Mouse (Mus musculus) MEL (cell line): ENCODE data around the gene Cbarp. TPM values are rescaled to one million over a fixed set of nuclear protein-coding genes. Genes with fewer than 3 reads are reported as not detected.

ENCODE experiments used
- DNase-seq: peaks from one replicate; pipeline ENCODE4 v3.0.0; 2011; ENCODE audit warnings: low read depth, low spot score
- H3K27ac ChIP-seq: 2 replicates; pipeline ENCODE4 v1.5.1; 2012; ENCODE audit warnings: low read depth, mild to moderate bottlenecking, control low read depth, low read length, moderate library complexity; ENCODE audit not compliant: control insufficient read depth
- H3K27me3 ChIP-seq, 2 experiments: fragments of 150-350 bp in 1 of 2; sonication (generic) in 1 of 2; 2 replicates each; pipeline ENCODE4 v1.6.1; 2012; ENCODE audit warnings: low read length in 2 of 2, mild to moderate bottlenecking in 2 of 2, improper control_type of control experiment in 1 of 2, moderate library complexity in 1 of 2; ENCODE audit not compliant: insufficient read depth in 2 of 2, control insufficient read depth in 1 of 2
- H3K36me3 ChIP-seq, 2 experiments: 2 replicates each; pipeline ENCODE4 v1.6.1; 2012 to 2014; ENCODE audit warnings: low read length in 2 of 2, improper control_type of control experiment in 1 of 2, inconsistent platforms in 1 of 2, mild to moderate bottlenecking in 1 of 2; ENCODE audit not compliant: insufficient read depth in 2 of 2, control insufficient read depth in 1 of 2
- H3K4me1 ChIP-seq, 2 experiments: fragments of 150-350 bp in 1 of 2; sonication (generic) in 1 of 2; 2 replicates each; pipeline ENCODE4 v1.6.1; 2012; ENCODE audit warnings: low read length in 2 of 2, improper control_type of control experiment in 1 of 2, mild to moderate bottlenecking in 1 of 2; ENCODE audit not compliant: insufficient read depth in 2 of 2, control insufficient read depth in 1 of 2
- H3K4me3 ChIP-seq, 2 experiments: fragments of 150-350 bp in 1 of 2; sonication (generic) in 1 of 2; 2 replicates each; pipeline ENCODE4 v1.5.1; 2012; ENCODE audit warnings: low read depth in 2 of 2, low read length in 2 of 2, mild to moderate bottlenecking in 2 of 2, moderate library complexity in 2 of 2, control low read depth in 1 of 2, improper control_type of control experiment in 1 of 2; ENCODE audit not compliant: control insufficient read depth in 1 of 2, insufficient read depth in 1 of 2
- H3K79me2 ChIP-seq: 2 replicates; pipeline ENCODE4 v1.6.1; 2012; ENCODE audit warnings: mild to moderate bottlenecking, low read length, moderate library complexity; ENCODE audit not compliant: control insufficient read depth, poor library complexity, insufficient read depth
- H3K9ac ChIP-seq: 2 replicates; pipeline ENCODE4 v1.6.1; 2012; ENCODE audit warnings: low read depth, mild to moderate bottlenecking, control low read depth, low read length, moderate library complexity; ENCODE audit not compliant: control insufficient read depth, poor library complexity, severe bottlenecking
- H3K9me3 ChIP-seq: fragments of 150-350 bp; sonication (generic); replicated peaks from 2 replicates; pipeline ENCODE4 v1.6.1; 2012; ENCODE audit warnings: mild to moderate bottlenecking, low read length, improper control_type of control experiment, moderate library complexity; ENCODE audit not compliant: insufficient read depth
- BHLHE40 ChIP-seq: IDR thresholded peaks from 2 replicates; pipeline ENCODE4 v1.6.1; 2012; ENCODE audit warnings: low read depth, mild to moderate bottlenecking, inconsistent platforms, low read length, improper control_type of control experiment, borderline replicate concordance
- CHD1 ChIP-seq: IDR thresholded peaks from 2 replicates; pipeline ENCODE4 v1.6.1; 2012; ENCODE audit warnings: low read depth, mild to moderate bottlenecking, inconsistent platforms, low read length, improper control_type of control experiment
- CHD2 ChIP-seq: IDR thresholded peaks from 2 replicates; pipeline ENCODE4 v1.6.1; 2011; ENCODE audit warnings: low read length, improper control_type of control experiment
- CTCF ChIP-seq, 3 experiments: IDR thresholded peaks in 2 of 3; conservative IDR thresholded peaks in 1 of 3; 2 replicates each; pipeline ENCODE4 v1.5.1; 2011 to 2012; ENCODE audit warnings: low read length in 3 of 3, low read depth in 2 of 3, mild to moderate bottlenecking in 2 of 3, improper control_type of control experiment in 1 of 3, inconsistent platforms in 1 of 3, mixed read lengths in 1 of 3, moderate library complexity in 1 of 3; ENCODE audit not compliant: control insufficient read depth in 1 of 3, insufficient read depth in 1 of 3, poor library complexity in 1 of 3, severe bottlenecking in 1 of 3
- E2F4 ChIP-seq: IDR thresholded peaks from 2 replicates; pipeline ENCODE4 v1.6.1; 2011; ENCODE audit warnings: low read depth, low read length, improper control_type of control experiment, borderline replicate concordance
- ELF1 ChIP-seq: IDR thresholded peaks from 2 replicates; pipeline ENCODE4 v1.6.1; 2014; ENCODE audit warnings: low read depth, mild to moderate bottlenecking, inconsistent platforms, low read length, improper control_type of control experiment, moderate library complexity
- EP300 ChIP-seq, 2 experiments: IDR thresholded peaks; 2 replicates each; pipeline ENCODE4 v1.6.1; 2011; ENCODE audit warnings: improper control_type of control experiment in 2 of 2, low read length in 2 of 2, low read depth in 1 of 2, mild to moderate bottlenecking in 1 of 2
- ETS1 ChIP-seq: IDR thresholded peaks from 2 replicates; pipeline ENCODE4 v1.6.1; 2012; ENCODE audit warnings: low read depth, mild to moderate bottlenecking, inconsistent platforms, low read length, improper control_type of control experiment, moderate library complexity
- GABPA ChIP-seq: IDR thresholded peaks from 2 replicates; pipeline ENCODE4 v1.6.1; 2012; ENCODE audit warnings: low read depth, mild to moderate bottlenecking, inconsistent platforms, low read length, improper control_type of control experiment, moderate library complexity
- GATA1 ChIP-seq: IDR thresholded peaks from 2 replicates; pipeline ENCODE4 v1.6.1; 2011; ENCODE audit warnings: low read depth, low read length, improper control_type of control experiment
- HCFC1 ChIP-seq: IDR thresholded peaks from 2 replicates; pipeline ENCODE4 v1.6.1; 2012; ENCODE audit warnings: low read depth, mild to moderate bottlenecking, inconsistent platforms, low read length, improper control_type of control experiment, moderate library complexity
- JUND ChIP-seq: IDR thresholded peaks from 2 replicates; pipeline ENCODE4 v1.6.1; 2011; ENCODE audit warnings: low read depth, mild to moderate bottlenecking, improper control_type of control experiment, low read length
- MAFK ChIP-seq: IDR thresholded peaks from 2 replicates; pipeline ENCODE4 v1.6.1; 2011; ENCODE audit warnings: low read depth, mild to moderate bottlenecking, low read length, improper control_type of control experiment, borderline replicate concordance
- MAX ChIP-seq: IDR thresholded peaks from 2 replicates; pipeline ENCODE4 v1.6.1; 2011; ENCODE audit warnings: low read length, improper control_type of control experiment
- MAZ ChIP-seq: IDR thresholded peaks from 2 replicates; pipeline ENCODE4 v1.6.1; 2012; ENCODE audit warnings: low read depth, mild to moderate bottlenecking, inconsistent platforms, low read length, improper control_type of control experiment
- MXI1 ChIP-seq: IDR thresholded peaks from 2 replicates; pipeline ENCODE4 v1.6.1; 2011; ENCODE audit warnings: mild to moderate bottlenecking, low read depth, low read length, improper control_type of control experiment
- MYB ChIP-seq: IDR thresholded peaks from 2 replicates; pipeline ENCODE4 v1.6.1; 2011; ENCODE audit warnings: mild to moderate bottlenecking, low read depth, low read length, improper control_type of control experiment
- MYC ChIP-seq: IDR thresholded peaks from 2 replicates; pipeline ENCODE4 v1.6.1; 2011; ENCODE audit warnings: low read depth, mild to moderate bottlenecking, low read length, improper control_type of control experiment, moderate library complexity
- NELFE ChIP-seq: IDR thresholded peaks from 2 replicates; pipeline ENCODE4 v1.6.1; 2011; ENCODE audit warnings: low read depth, low read length, improper control_type of control experiment
- POLR2AphosphoS5 ChIP-seq: IDR thresholded peaks from 2 replicates; pipeline ENCODE4 v1.6.1; 2012; ENCODE audit warnings: low read depth, borderline replicate concordance, mild to moderate bottlenecking, inconsistent platforms, low read length, moderate library complexity, mixed read lengths
- RAD21 ChIP-seq: IDR thresholded peaks from 2 replicates; pipeline ENCODE4 v1.6.1; 2011; ENCODE audit warnings: mild to moderate bottlenecking, low read depth, low read length, improper control_type of control experiment
- SMC3 ChIP-seq: IDR thresholded peaks from 2 replicates; pipeline ENCODE4 v1.6.1; 2011; ENCODE audit warnings: low read depth, low read length, improper control_type of control experiment
- TAL1 ChIP-seq: IDR thresholded peaks from 2 replicates; pipeline ENCODE4 v1.6.1; 2012; ENCODE audit warnings: mild to moderate bottlenecking, inconsistent platforms, low read length, moderate library complexity, mixed read lengths
- TCF12 ChIP-seq: IDR thresholded peaks from 2 replicates; pipeline ENCODE4 v1.6.1; 2014; ENCODE audit warnings: low read depth, mild to moderate bottlenecking, inconsistent platforms, low read length, improper control_type of control experiment, moderate library complexity
- UBTF ChIP-seq: IDR thresholded peaks from 2 replicates; pipeline ENCODE4 v1.6.1; 2012; ENCODE audit warnings: low read depth, mild to moderate bottlenecking, inconsistent platforms, low read length, improper control_type of control experiment, moderate library complexity, borderline replicate concordance; ENCODE audit not compliant: insufficient read depth
- USF1 ChIP-seq: IDR thresholded peaks from 2 replicates; pipeline ENCODE4 v1.6.1; 2014; ENCODE audit warnings: low read depth, mild to moderate bottlenecking, inconsistent platforms, low read length, improper control_type of control experiment, moderate library complexity
- USF2 ChIP-seq, 2 experiments: IDR thresholded peaks; 2 replicates each; pipeline ENCODE4 v1.6.1; 2011 to 2012; ENCODE audit warnings: improper control_type of control experiment in 2 of 2, low read length in 2 of 2, borderline replicate concordance in 1 of 2, inconsistent platforms in 1 of 2, low read depth in 1 of 2, mild to moderate bottlenecking in 1 of 2; ENCODE audit not compliant: insufficient read depth in 1 of 2
- ZC3H11A ChIP-seq: IDR thresholded peaks from 2 replicates; pipeline ENCODE4 v1.6.1; 2012; ENCODE audit warnings: low read depth, mild to moderate bottlenecking, inconsistent platforms, low read length, improper control_type of control experiment
- ZKSCAN1 ChIP-seq: IDR thresholded peaks from 2 replicates; pipeline ENCODE4 v1.6.1; 2012; ENCODE audit warnings: low read depth, mild to moderate bottlenecking, inconsistent platforms, low read length, improper control_type of control experiment, moderate library complexity
- ZNF384 ChIP-seq: IDR thresholded peaks from 2 replicates; pipeline ENCODE4 v1.6.1; 2012; ENCODE audit warnings: low read depth, mild to moderate bottlenecking, inconsistent platforms, low read length, improper control_type of control experiment
- polyA plus RNA-seq, 2 experiments: library from polyadenylated mRNA; stranded (reverse) in 1 of 2; unstranded in 1 of 2; fragments of >175 nt in 1 of 2; fragments of >200 nt in 1 of 2; gene quantifications; 2 replicates each; pipeline versions ENCODE4 v1.2.1 to v1.2.4; 2012; ENCODE audit warnings: low replicate concordance in 2 of 2, low read depth in 1 of 2; ENCODE audit not compliant: insufficient read length in 2 of 2, insufficient read depth in 1 of 2, missing spikeins in 1 of 2
- total RNA-seq: library from RNA; depleted of rRNA; stranded (reverse); fragments of 300-350 nt; gene quantifications from 2 replicates; pipeline ENCODE4 v1.2.3, GENCODE M21; 2012

Cbarp gene
- total and polyA plus RNA-seq, 3 experiments, result 6.8 to 19.3 TPM; not detected in 1

DNA sequence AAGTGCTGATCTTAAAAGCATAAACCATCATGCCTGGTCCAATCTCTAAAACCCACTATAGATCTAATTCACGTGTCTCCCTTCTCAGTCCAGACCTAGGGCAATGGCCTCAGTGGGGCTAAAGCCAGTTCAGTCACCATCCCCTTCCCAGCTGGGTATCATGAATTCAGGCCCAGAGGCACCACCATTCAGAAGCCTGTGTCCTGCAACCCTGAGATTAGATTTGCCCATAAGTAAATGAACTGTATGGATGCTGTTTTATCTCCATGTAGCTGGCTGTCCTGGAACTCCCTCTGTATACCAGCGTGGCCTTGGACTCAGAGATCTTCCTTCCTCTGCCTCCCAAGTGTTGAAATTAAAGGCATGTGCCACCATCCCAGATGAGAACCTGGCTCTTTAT, 37.6 kb downstream of the Cbarp start:
- peaks cover 0 to 16% of the 10 kb centered on the region in 2 experiments; a peak in 2 of 4 replicates for H3K36me3 ChIP-seq
- 0 out of 2 replicates have a peak overlapping the region, but pooled peaks have one; percentile 20 for H3K27ac ChIP-seq
- no peaks in the 10 kb centered on the region for H3K9me3 ChIP-seq
- DNase-seq, result peak; percentile 33
- H3K27me3 ChIP-seq, result no peaks in the 10 kb centered on the region
- H3K4me1 ChIP-seq, result peaks cover 12 to 34% of the 10 kb centered on the region in 2 experiments
- peaks cover 39% of the 10 kb centered on the region for H3K79me2 ChIP-seq
- H3K9ac ChIP-seq, result peak overlapping the region; percentile 99
- peak overlapping the region in 1 of 2 experiments; percentile 99; a peak in 3 of 4 replicates for H3K4me3 ChIP-seq
- TF ChIP-seq TAL1, result peak; percentile 54
- TF ChIP-seq MAX, result no peak

DNA sequence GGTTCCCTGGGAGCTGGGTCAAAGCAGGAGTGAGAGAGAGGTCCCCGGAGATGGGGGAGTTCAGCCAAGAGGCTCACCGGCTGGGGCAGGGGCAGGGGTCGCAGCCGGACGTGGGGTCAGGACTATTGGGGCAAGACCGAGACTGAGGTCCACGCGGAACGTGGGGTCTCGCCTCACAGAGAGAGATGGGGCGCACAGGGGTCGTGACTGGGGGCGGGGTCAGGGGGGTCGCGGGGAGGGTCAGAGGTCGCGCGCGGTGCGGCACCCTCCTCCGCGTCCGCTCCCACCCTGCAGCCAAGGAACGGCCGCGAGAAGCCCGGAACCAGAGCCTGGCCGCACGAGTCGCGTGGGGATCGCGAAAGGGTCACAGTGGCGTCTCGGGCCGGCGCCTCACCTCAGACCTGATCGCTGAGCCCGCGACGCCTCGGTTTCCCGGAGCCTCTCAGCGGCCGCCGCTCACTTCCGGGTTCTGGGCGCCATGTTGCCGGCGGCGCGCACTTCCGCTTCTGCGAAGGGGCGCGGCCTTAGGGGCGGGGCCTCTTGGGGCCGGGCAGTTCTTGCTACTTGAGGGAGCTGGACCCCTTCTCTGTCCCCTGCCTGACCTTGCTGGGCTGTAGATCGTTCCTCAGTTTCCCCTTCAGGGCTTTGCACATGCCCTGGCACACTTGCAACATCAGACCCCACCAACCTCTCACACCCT, 38.3 kb downstream of the Cbarp start:
- peaks cover 41% of the 10 kb centered on the region for H3K79me2 ChIP-seq
- H3K27me3 ChIP-seq, result no peaks in the 10 kb centered on the region
- peaks cover 0 to 22% of the 10 kb centered on the region in 2 experiments; a peak in 2 of 4 replicates for H3K36me3 ChIP-seq
- peak overlapping the region; percentile 68 for H3K27ac ChIP-seq
- H3K4me1 ChIP-seq, result peaks cover 13 to 40% of the 10 kb centered on the region in 2 experiments
- DNase-seq, result peak; percentile 91
- H3K4me3 ChIP-seq, result peak overlapping the region; percentile 85 to 99
- no peaks in the 10 kb centered on the region for H3K9me3 ChIP-seq
- peak overlapping the region; percentile 99 for H3K9ac ChIP-seq
- no peak for TF ChIP-seq E2F4
- peak; percentile 29; the same call in 1 of the 2 replicates for TF ChIP-seq ETS1
- TF ChIP-seq BHLHE40, result no peak
- TF ChIP-seq GATA1, result no peak
- no peak for TF ChIP-seq MYC
- peak; percentile 81 for TF ChIP-seq NELFE
- no peak for TF ChIP-seq EP300 (IDR thresholded peaks at IDR 0.05; ENCODE audit: low read depth in 1 of 2, low read length in 2 of 2)
- no peak for TF ChIP-seq POLR2AphosphoS5
- TF ChIP-seq MAFK, result 0 out of 2 replicates have a peak, but pooled peaks have one; percentile 13
- peak; percentile 100 for TF ChIP-seq ELF1
- no peak for TF ChIP-seq GABPA
- peak; percentile 26; the same call in 1 of the 2 replicates for TF ChIP-seq MAZ
- peak; percentile 83 for TF ChIP-seq HCFC1
- TF ChIP-seq UBTF, result no peak
- peak; percentile 86 for TF ChIP-seq TCF12
- no peak for TF ChIP-seq MYB
- no peak for TF ChIP-seq RAD21
- no peak for TF ChIP-seq ZNF384
- no peak for TF ChIP-seq CHD2
- TF ChIP-seq CTCF (IDR thresholded peaks at IDR 0.05 in 2 of 3, conservative IDR thresholded peaks at IDR 0.05 in 1 of 3; ENCODE audit: control insufficient read depth in 1 of 3, insufficient read depth in 1 of 3, low read depth in 2 of 3, low read length in 3 of 3, poor library complexity in 1 of 3, severe bottlenecking in 1 of 3), result no peak
- TF ChIP-seq ZKSCAN1, result no peak
- no peak for TF ChIP-seq ZC3H11A
- no peak for TF ChIP-seq JUND
- no peak for TF ChIP-seq MAX
- no peak for TF ChIP-seq CHD1
- TF ChIP-seq USF1, result no peak
- TF ChIP-seq MXI1, result peak; percentile 50; the same call in 1 of the 2 replicates
- no peak for TF ChIP-seq SMC3
- TF ChIP-seq USF2 (IDR thresholded peaks at IDR 0.05; ENCODE audit: borderline replicate concordance in 1 of 2, insufficient read depth in 1 of 2, low read depth in 1 of 2, low read length in 2 of 2), result no peak
